Mouse (Mus musculus): ENCODE results near the gene Furin. TPM values are rescaled to one million over a fixed set of nuclear protein-coding genes. Genes with fewer than 3 reads are reported as not detected.
A peak's percentile ranks its signal among the peaks of the same experiment; 100 is the strongest.

The Furin gene
- total RNA-seq, 2 experiments from 2014 or later: 13.8 to 34.1 TPM

- no peak for ATAC-seq (ENCODE audit: poor library complexity, severe bottlenecking)
These were observed 31.4 kb downstream of the Furin start for GRCm38 (mm10) chr7:80373850-80374249.

GRCm38 (mm10) chr7:80373352-80373751 is 31.9 kb downstream of the Furin start:
- no peak for ATAC-seq (ENCODE audit: poor library complexity, severe bottlenecking)

- no peak for ATAC-seq (ENCODE audit: poor library complexity, severe bottlenecking)
These were observed 32.6 kb downstream of the Furin start for GRCm38 (mm10) chr7:80372667-80373066.

- ATAC-seq (ENCODE audit: poor library complexity, severe bottlenecking): no peak
These were observed 33.1 kb downstream of the Furin start for GRCm38 (mm10) chr7:80372166-80372565.

GRCm38 (mm10) chr7:80371041-80371751 is 34.0 kb downstream of the Furin start, which contains the start of gene Man2a2:
TSS of gene Man2a2 (minus strand) at chr7:80371375.
- ATAC-seq (ENCODE audit: poor library complexity, severe bottlenecking): peak; percentile 36

GRCm38 (mm10) chr7:80370649-80371040 is 34.6 kb downstream of the Furin start:
- ATAC-seq (ENCODE audit: poor library complexity, severe bottlenecking): peak; percentile 37

GRCm38 (mm10) chr7:80369967-80370431 is 35.2 kb downstream of the Furin start:
- ATAC-seq (ENCODE audit: poor library complexity, severe bottlenecking): peak; percentile 24; the same call in 1 of the 2 replicates

GRCm38 (mm10) chr7:80369461-80369860 is 35.8 kb downstream of the Furin start:
- ATAC-seq (ENCODE audit: poor library complexity, severe bottlenecking): peak; percentile 6; the same call in 1 of the 2 replicates

GRCm38 (mm10) chr7:80368635-80369421 is 36.4 kb downstream of the Furin start:
- ATAC-seq (ENCODE audit: poor library complexity, severe bottlenecking): peak; percentile 36

GRCm38 (mm10) chr7:80368009-80368408 is 37.2 kb downstream of the Furin start:
- ATAC-seq (ENCODE audit: poor library complexity, severe bottlenecking): no peak

GRCm38 (mm10) chr7:80367232-80367631 is 38.0 kb downstream of the Furin start:
- ATAC-seq (ENCODE audit: poor library complexity, severe bottlenecking): no peak

GRCm38 (mm10) chr7:80365759-80366158 is 39.5 kb downstream of the Furin start:
- ATAC-seq (ENCODE audit: poor library complexity, severe bottlenecking): no peak

GRCm38 (mm10) chr7:80360435-80360834 is 44.8 kb downstream of the Furin start:
- peak; percentile 59 for ATAC-seq (ENCODE audit: poor library complexity, severe bottlenecking)

GRCm38 (mm10) chr7:80358039-80358438 is 47.2 kb downstream of the Furin start:
- ATAC-seq (ENCODE audit: poor library complexity, severe bottlenecking): no peak

- ATAC-seq (ENCODE audit: poor library complexity, severe bottlenecking): no peak
These were observed 48.1 kb downstream of the Furin start for GRCm38 (mm10) chr7:80357156-80357555.

GRCm38 (mm10) chr7:80356351-80356750 is 48.9 kb downstream of the Furin start:
- ATAC-seq (ENCODE audit: poor library complexity, severe bottlenecking): no peak

GRCm38 (mm10) chr7:80352920-80353319 is 52.3 kb downstream of the Furin start:
- ATAC-seq (ENCODE audit: poor library complexity, severe bottlenecking): no peak

GRCm38 (mm10) chr7:80350808-80351207 is 54.4 kb downstream of the Furin start:
- ATAC-seq (ENCODE audit: poor library complexity, severe bottlenecking): no peak

GRCm38 (mm10) chr7:80347670-80348586 is 57.3 kb downstream of the Furin start:
- no peak for ATAC-seq (ENCODE audit: poor library complexity, severe bottlenecking)

GRCm38 (mm10) chr7:80346830-80347229 is 58.4 kb downstream of the Furin start:
- ATAC-seq (ENCODE audit: poor library complexity, severe bottlenecking): no peak

GRCm38 (mm10) chr7:80346173-80346572 is 59.1 kb downstream of the Furin start:
- no peak for ATAC-seq (ENCODE audit: poor library complexity, severe bottlenecking)

Measured in megakaryocyte, adult 5-6 weeks (primary cell).